In the genomic region with DNA sequence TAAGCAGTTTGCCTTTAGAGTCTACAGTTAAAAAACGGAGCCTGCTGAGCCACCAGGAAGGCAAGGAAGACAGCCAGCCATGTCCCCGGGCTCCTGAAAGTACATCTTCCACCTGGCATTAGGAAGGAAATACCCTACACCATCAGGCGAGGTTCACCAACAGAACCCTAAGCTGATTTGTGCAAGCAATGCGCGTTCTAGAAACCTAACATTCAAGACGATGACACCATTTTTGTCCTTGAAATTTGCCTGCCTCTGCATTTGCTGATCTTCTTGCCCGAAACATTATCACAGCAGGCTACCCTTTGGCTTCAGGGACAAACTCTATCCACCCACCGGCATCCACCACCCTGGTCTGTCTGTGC, we compare ENCODE assay signal across 8 mouse cellular contexts. TPM values are rescaled to one million over a fixed set of nuclear protein-coding genes. Genes with fewer than 3 reads are reported as not detected.
DNase-seq lines count a peak whose midpoint lies in the region; ATAC-seq and TF ChIP-seq lines count a peak whose summit lies in the region.

No protein-coding gene starts in this region.

- H3K27me3 ChIP-seq in kidney, adult 2 months (replicated peaks; ENCODE audit: control insufficient read depth, insufficient read depth, low read length), result no peaks in the 10 kb centered on the region
- no peaks in the 10 kb centered on the region for H3K27me3 ChIP-seq in MEL (ENCODE audit: control insufficient read depth in 1 of 2, insufficient read depth in 2 of 2, low read length in 2 of 2)
- H3K27me3 ChIP-seq in forebrain, embryonic 10.5 days (ENCODE audit: poor library complexity, severe bottlenecking), result no peaks in the 10 kb centered on the region
- no peaks in the 10 kb centered on the region for H3K27me3 ChIP-seq in liver, embryonic 11.5 days (replicated peaks; ENCODE audit: control insufficient read depth, insufficient read depth, low read length)

- H3K9me3 ChIP-seq in MEL (replicated peaks; ENCODE audit: insufficient read depth, low read length), result no peaks in the 10 kb centered on the region
- no peaks in the 10 kb centered on the region for H3K9me3 ChIP-seq in forebrain, embryonic 10.5 days
- no peaks in the 10 kb centered on the region for H3K9me3 ChIP-seq in liver, embryonic 11.5 days (ENCODE audit: control insufficient read depth, low read length)

- no peak; a peak in 2 of 4 replicates for TF ChIP-seq EP300 in MEL (IDR thresholded peaks at IDR 0.05; ENCODE audit: low read depth in 1 of 2, low read length in 2 of 2)

- 43% methylated on average over 8 of the region's 8 CpGs for WGBS in kidney, adult 2 months
- 80% methylated on average over 8 of the region's 8 CpGs for WGBS in forebrain, embryonic 10.5 days
- 42% methylated on average over 8 of the region's 8 CpGs for WGBS in liver, embryonic 11.5 days

- H3K4me3 ChIP-seq in kidney, adult 2 months (ENCODE audit: insufficient read depth, low read depth, low read length), result no peak overlapping the region
- peak overlapping the region; percentile 40 to 53 for H3K4me3 ChIP-seq in MEL (ENCODE audit: control insufficient read depth in 1 of 2, insufficient read depth in 1 of 2, low read depth in 2 of 2, low read length in 2 of 2)
- no peak overlapping the region for H3K4me3 ChIP-seq in forebrain, embryonic 10.5 days
- H3K4me3 ChIP-seq in liver, embryonic 11.5 days (ENCODE audit: low read depth, low read length), result peak overlapping the region; percentile 73; the same call in 1 of the 2 replicates

- H3K9ac ChIP-seq in MEL (ENCODE audit: control insufficient read depth, low read depth, low read length, poor library complexity, severe bottlenecking), result peak overlapping the region; percentile 79
- H3K9ac ChIP-seq in liver, embryonic 11.5 days (ENCODE audit: low read depth, low read length), result peak overlapping the region; percentile 30

- H3K4me1 ChIP-seq in kidney, adult 2 months (ENCODE audit: control insufficient read depth, insufficient read depth, low read length), result peaks cover 26% of the 10 kb centered on the region; the same call in 1 of the 2 replicates
- peaks cover 12 to 39% of the 10 kb centered on the region in 2 experiments for H3K4me1 ChIP-seq in MEL (ENCODE audit: control insufficient read depth in 1 of 2, insufficient read depth in 2 of 2, low read length in 2 of 2)
- peaks cover 87% of the 10 kb centered on the region for H3K4me1 ChIP-seq in forebrain, embryonic 10.5 days
- peaks cover 58% of the 10 kb centered on the region for H3K4me1 ChIP-seq in liver, embryonic 11.5 days (replicated peaks; ENCODE audit: control insufficient read depth, insufficient read depth, low read length)

- no peaks in the 10 kb centered on the region for H3K36me3 ChIP-seq in kidney, adult 2 months (ENCODE audit: control insufficient read depth, insufficient read depth, low read length)
- H3K36me3 ChIP-seq in MEL (ENCODE audit: control insufficient read depth in 1 of 2, insufficient read depth in 2 of 2, low read length in 2 of 2), result peaks cover 0 to 41% of the 10 kb centered on the region in 2 experiments; a peak in 2 of 4 replicates
- peaks cover 21% of the 10 kb centered on the region for H3K36me3 ChIP-seq in forebrain, embryonic 10.5 days (replicated peaks)
- peaks cover 8% of the 10 kb centered on the region; the same call in 1 of the 2 replicates for H3K36me3 ChIP-seq in liver, embryonic 11.5 days (ENCODE audit: control insufficient read depth, insufficient read depth, low read length)

- peak overlapping the region; percentile 83 for H3K4me2 ChIP-seq in liver, embryonic 11.5 days

- H3K79me2 ChIP-seq in MEL (ENCODE audit: control insufficient read depth, insufficient read depth, low read length, poor library complexity), result peaks cover 7% of the 10 kb centered on the region

- no peak for TF ChIP-seq RAD21 in MEL (IDR thresholded peaks at IDR 0.05; ENCODE audit: low read depth, low read length)

- no peak for DNase-seq in kidney, adult 2 months
- DNase-seq in kidney, postnatal 10 days, result no peak
- no peak for DNase-seq in MEL (ENCODE audit: low read depth, low spot score)
- DNase-seq in forebrain, embryonic 10.5 days (ENCODE audit: extremely low spot score, low spot score), result no peak
- DNase-seq in liver, embryonic 11.5 days (ENCODE audit: low spot score), result no peak
- DNase-seq in natural killer cell, adult 2 months (ENCODE audit: low spot score in 2 of 2), result no peak
- DNase-seq in thymus, postnatal 4 days, result no peak

- no peak for TF ChIP-seq CTCF in kidney, adult 2 months (conservative IDR thresholded peaks at IDR 0.05; ENCODE audit: insufficient read depth, insufficient read length, low read depth, low read length)
- TF ChIP-seq CTCF in MEL (IDR thresholded peaks at IDR 0.05 in 2 of 3, conservative IDR thresholded peaks at IDR 0.05 in 1 of 3; ENCODE audit: control insufficient read depth in 1 of 3, insufficient read depth in 1 of 3, low read depth in 2 of 3, low read length in 3 of 3, poor library complexity in 1 of 3, severe bottlenecking in 1 of 3), result no peak

- peak overlapping the region; percentile 100 for H3K27ac ChIP-seq in kidney, adult 2 months (ENCODE audit: insufficient read depth, low read depth, low read length)
- H3K27ac ChIP-seq in MEL (ENCODE audit: control insufficient read depth, low read depth, low read length), result peak overlapping the region; percentile 100
- peak overlapping the region; percentile 96; the same call in 1 of the 2 replicates for H3K27ac ChIP-seq in forebrain, embryonic 10.5 days
- H3K27ac ChIP-seq in liver, embryonic 11.5 days (ENCODE audit: low read depth, low read length), result peak overlapping the region; percentile 100

- TF ChIP-seq POLR2A in kidney, adult 2 months (IDR thresholded peaks at IDR 0.05; ENCODE audit: low read depth, low read length), result no peak
- TF ChIP-seq POLR2A in MEL (IDR thresholded peaks at IDR 0.05; ENCODE audit: control insufficient read depth in 1 of 2, insufficient read depth in 1 of 2, low read depth in 1 of 2, low read length in 2 of 2, poor library complexity in 1 of 2), result no peak; a peak in 1 of 4 replicates

- no peak for ATAC-seq in liver, embryonic 11.5 days (replicated peaks; ENCODE audit: low FRiP score)
- no peak for ATAC-seq in inflammation-experienced regulatory T-cells, adult 6 months

TF ChIP-seq in MEL, 35 proteins besides CTCF, POLR2A, EP300 and RAD21:
- TF ChIP-seq JUND (IDR thresholded peaks at IDR 0.05; ENCODE audit: low read depth, low read length) (no peak), ETS1 (IDR thresholded peaks at IDR 0.05; ENCODE audit: low read depth, low read length) (no peak), USF1 (IDR thresholded peaks at IDR 0.05; ENCODE audit: low read depth, low read length) (no peak), NRF1 (IDR thresholded peaks at IDR 0.05; ENCODE audit: insufficient read depth, low read depth, low read length, poor library complexity, severe bottlenecking) (no peak), TCF12 (IDR thresholded peaks at IDR 0.05; ENCODE audit: low read depth, low read length) (no peak), TAL1 (IDR thresholded peaks at IDR 0.05; ENCODE audit: low read length) (no peak), GABPA (IDR thresholded peaks at IDR 0.05; ENCODE audit: low read depth, low read length) (no peak), MEF2A (IDR thresholded peaks at IDR 0.05; ENCODE audit: extremely low read depth, insufficient replicate concordance, low read depth, low read length, poor library complexity, severe bottlenecking) (no peak), MAX (IDR thresholded peaks at IDR 0.05; ENCODE audit: low read length) (0 out of 2 replicates have a peak, but pooled peaks have one; percentile 15), CHD1 (IDR thresholded peaks at IDR 0.05; ENCODE audit: low read depth, low read length) (no peak; the same call in 1 of the 2 replicates), SMC3 (IDR thresholded peaks at IDR 0.05; ENCODE audit: low read depth, low read length) (no peak), TBP (IDR thresholded peaks at IDR 0.05; ENCODE audit: low read depth, low read length) (0 out of 2 replicates have a peak, but pooled peaks have one; percentile 0), KAT2A (conservative IDR thresholded peaks at IDR 0.05; ENCODE audit: low read depth, low read length) (no peak), USF2 (IDR thresholded peaks at IDR 0.05; ENCODE audit: borderline replicate concordance in 1 of 2, insufficient read depth in 1 of 2, low read depth in 1 of 2, low read length in 2 of 2) (no peak)
TF ChIP-seq in MEL: peak in this region for 2.

RNA-seq across cellular contexts. Expression of a gene that starts 1.9 kb away (rescaled TPM):
- 15.8 and 16.2 TPM in 2 replicates for polyA plus RNA-seq in kidney, adult 2 months (2012; rRNA removed)
- total RNA-seq in MEL (2012; rRNA removed), result 7.9 and 8.5 TPM in 2 replicates
- 10 to 100 TPM in 1 of 2 experiments, not detected in 1; 12.0 TPM for polyA plus RNA-seq in MEL (2012; ENCODE audit: insufficient read depth in 1 of 2, insufficient read length in 2 of 2, low read depth in 1 of 2, low replicate concordance in 2 of 2, missing spikeins in 1 of 2)
- polyA plus RNA-seq in forebrain, embryonic 10.5 days (2016; fragmentation: Nextera tagmentation; extraction: Ambion mirVana), result 16.3 and 17.3 TPM in 2 replicates
- polyA plus RNA-seq in liver, embryonic 11.5 days (2014; fragmentation: Nextera tagmentation; extraction: Ambion mirVana), result 10.7 and 15.0 TPM in 2 replicates
- 10 to 100 TPM; 10.3 to 13.8 (median 11.3) TPM for polyA plus RNA-seq in inflammation-experienced regulatory T-cells, adult 6 months (2017; shearing (Covaris generic))

RNA-seq across cellular contexts. Expression of a gene that starts 24.4 kb away (rescaled TPM):
- 28.7 and 31.6 TPM in 2 replicates for polyA plus RNA-seq in kidney, adult 2 months (2012; rRNA removed)
- 6.7 and 6.9 TPM in 2 replicates for total RNA-seq in MEL (2012; rRNA removed)
- polyA plus RNA-seq in MEL (2012; ENCODE audit: insufficient read depth in 1 of 2, insufficient read length in 2 of 2, low read depth in 1 of 2, low replicate concordance in 2 of 2, missing spikeins in 1 of 2), result 10 to 100 TPM in 1 of 2 experiments, not detected in 1; 15.6 TPM
- polyA plus RNA-seq in forebrain, embryonic 10.5 days (2016; fragmentation: Nextera tagmentation; extraction: Ambion mirVana), result 2.4 and 2.8 TPM in 2 replicates
- polyA plus RNA-seq in liver, embryonic 11.5 days (2014; fragmentation: Nextera tagmentation; extraction: Ambion mirVana), result 2.1 and 3.1 TPM in 2 replicates
- polyA plus RNA-seq in inflammation-experienced regulatory T-cells, adult 6 months (2017; shearing (Covaris generic)), result 10 to 100 TPM; 22.8 to 25.9 (median 23.1) TPM

Comparison
In these comparisons a context has a peak if more than half of its experiments do, and no peak if none do; other contexts are left out.
1. H3K4me3 ChIP-seq: peak in MEL (2 of 2) and liver, embryonic 11.5 days (single experiment); none in kidney, adult 2 months (single experiment) and forebrain, embryonic 10.5 days (single experiment).
2. Peak in every context shown above with its lines, with median percentiles within 50 percentile points of each other: H3K27ac ChIP-seq.